Mouse (Mus musculus): ENCODE data around the gene Zfp663.

Gene Zfp663

GRCm38 (mm10) chr2:165371066-165371465 is 2.5 kb upstream of the Zfp663 start:
- in situ Hi-C loops (cut with MboI; ENCODE audit: unreplicated experiment in 2 of 2), result no loop called here

DNA sequence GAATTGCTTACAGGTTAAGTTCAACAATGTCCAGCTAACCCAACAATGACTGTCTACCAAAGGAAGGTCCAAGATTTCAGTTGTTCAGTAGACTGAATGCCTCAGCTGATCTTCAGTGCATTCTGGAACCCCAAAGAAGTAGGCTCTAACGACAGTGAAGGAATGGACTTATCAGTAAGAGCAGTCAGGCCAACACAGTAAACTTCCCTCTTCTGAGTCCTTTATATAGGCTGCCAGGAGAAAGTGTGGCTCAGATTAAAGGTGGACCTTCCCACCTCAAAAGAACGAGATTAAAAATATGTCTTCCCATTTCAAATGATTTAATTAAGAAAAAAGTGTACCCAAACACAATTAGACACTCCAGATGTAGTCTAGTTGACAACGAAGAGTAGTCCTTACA is 1.8 kb upstream of the Zfp663 start:
- in situ Hi-C loops (cut with MboI; ENCODE audit: unreplicated experiment in 2 of 2), result no loop called here

GRCm38 (mm10) chr2:165367868-165368439 is 575 bp downstream of the Zfp663 start:
- in situ Hi-C loops (cut with MboI; ENCODE audit: unreplicated experiment in 2 of 2), result no loop called here

- in situ Hi-C loops (cut with MboI; ENCODE audit: unreplicated experiment in 2 of 2), result no loop called here
Observed at GRCm38 (mm10) chr2:165367047-165367520, 1.4 kb downstream of the Zfp663 start.

DNA sequence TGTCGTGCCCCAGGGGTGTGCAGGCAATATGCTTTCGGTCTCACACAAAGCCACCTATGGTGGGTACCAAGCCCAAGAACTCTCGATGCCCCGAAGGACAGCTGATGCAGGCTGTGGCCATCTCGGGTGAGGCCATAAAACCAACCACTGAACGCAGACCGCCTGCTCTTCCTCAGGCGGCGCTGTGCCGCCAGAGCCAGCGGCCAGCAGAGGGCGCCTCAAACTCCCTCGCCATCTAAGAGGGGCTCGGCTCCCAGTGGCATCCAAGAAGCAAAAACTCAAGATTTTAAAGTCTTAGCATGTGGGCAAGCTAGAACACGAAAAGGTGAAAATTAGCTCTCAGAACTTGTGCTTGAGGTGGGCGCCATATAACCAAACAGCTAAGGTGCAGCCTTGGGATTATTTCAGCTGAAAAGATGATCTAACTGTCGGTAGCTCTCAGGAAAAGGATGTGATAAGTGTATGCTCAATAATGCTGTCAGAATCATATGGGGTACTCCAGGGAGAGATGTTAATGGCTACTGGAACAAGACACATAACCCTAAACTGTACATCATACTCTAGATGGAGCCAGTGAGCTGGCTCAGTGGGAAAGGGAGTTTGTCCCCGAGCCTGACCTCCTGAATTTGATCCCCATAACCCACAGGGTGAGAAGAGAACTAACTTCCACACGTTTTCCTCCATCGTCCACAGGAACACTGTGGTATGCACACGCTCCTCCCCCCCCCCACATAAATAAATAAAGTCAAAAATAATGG is 4.0 kb downstream of the Zfp663 start:
- in situ Hi-C loops (cut with MboI; ENCODE audit: unreplicated experiment in 2 of 2), result no loop called here

DNA sequence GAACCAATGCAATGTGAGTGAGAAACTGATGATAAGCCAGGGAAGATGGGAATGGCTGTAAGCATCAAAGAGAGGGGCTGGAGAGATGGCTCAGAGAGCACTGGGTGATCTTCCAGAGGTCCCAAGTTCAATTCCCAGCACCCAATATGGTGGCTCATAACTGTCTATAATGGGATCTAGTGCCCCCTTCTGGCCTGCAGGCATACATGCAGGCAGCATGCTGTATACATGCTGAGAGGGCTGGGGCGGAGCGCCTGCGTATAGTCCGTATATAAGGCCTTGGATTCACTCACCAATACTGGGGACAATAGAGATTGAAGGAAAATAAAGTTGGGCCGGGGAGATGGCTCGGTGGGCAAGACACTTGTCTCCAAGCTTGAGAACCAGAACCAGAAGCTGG is 5.2 kb downstream of the Zfp663 start:
- in situ Hi-C loops (cut with MboI; ENCODE audit: unreplicated experiment in 2 of 2), result no loop called here

GRCm38 (mm10) chr2:165360861-165361260 is 7.7 kb downstream of the Zfp663 start:
- in situ Hi-C loops (cut with MboI; ENCODE audit: unreplicated experiment in 2 of 2), result no loop called here

DNA sequence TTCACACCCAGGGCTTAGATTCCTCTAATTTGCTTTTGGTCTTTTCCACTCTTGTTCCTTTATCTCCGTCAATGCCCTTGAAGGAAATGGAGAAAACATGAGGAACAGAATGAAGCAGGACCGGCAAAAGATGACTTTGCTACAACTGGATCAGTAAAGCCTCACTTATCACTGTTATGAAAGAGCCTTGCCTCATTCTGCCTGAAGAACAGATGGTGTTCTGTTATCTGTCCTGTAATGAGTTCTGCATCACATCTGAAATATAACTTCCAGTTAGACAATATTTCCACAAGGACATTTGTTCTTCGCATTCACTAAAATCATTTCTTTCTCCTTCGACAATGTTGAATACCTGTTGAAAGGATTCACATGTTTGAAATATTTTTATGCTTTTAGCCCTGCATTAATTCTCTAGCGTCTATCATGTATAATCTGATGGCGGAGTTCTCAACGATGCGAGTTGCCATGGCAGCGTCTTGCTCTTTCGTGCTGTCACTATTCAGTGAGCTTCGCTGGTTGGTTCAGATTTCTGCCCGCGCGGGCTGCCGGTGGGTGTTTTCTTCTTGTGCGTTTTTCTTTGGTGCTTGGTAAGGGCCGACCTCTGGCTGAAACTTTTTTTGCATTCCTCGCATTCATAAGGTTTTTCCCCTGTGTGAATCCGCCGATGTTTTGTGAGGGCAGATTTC is 16.6 kb downstream of the Zfp663 start:
- in situ Hi-C loops (cut with MboI; ENCODE audit: unreplicated experiment in 2 of 2), result no loop called here

- in situ Hi-C loops (cut with MboI; ENCODE audit: unreplicated experiment in 2 of 2), result no loop called here
Observed at GRCm38 (mm10) chr2:165349466-165349865, 19.1 kb downstream of the Zfp663 start.

- in situ Hi-C loops (cut with MboI; ENCODE audit: unreplicated experiment in 2 of 2), result no loop called here
Observed at GRCm38 (mm10) chr2:165346180-165346579, 22.3 kb downstream of the Zfp663 start.

DNA sequence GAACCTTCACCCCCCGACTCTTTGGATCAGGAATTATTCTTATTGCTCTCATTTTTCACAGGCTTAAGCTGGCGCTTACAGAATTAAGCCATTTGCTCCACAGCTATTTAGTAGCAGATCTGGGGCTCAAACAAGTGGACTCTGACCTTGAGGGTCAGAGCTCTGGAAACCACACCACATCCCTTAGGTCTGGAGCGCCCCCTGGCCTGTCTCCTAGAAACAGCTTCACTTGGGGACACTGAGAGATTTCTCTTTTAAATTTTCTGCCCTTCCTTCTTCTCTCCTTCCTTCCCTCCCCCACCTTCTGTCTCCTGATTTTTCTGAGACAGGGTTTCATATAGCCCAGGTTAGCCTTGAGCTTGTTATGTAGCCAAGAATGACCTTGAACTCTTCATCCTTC is 31.3 kb downstream of the Zfp663 start:
- in situ Hi-C loops (cut with MboI; ENCODE audit: unreplicated experiment in 2 of 2), result loop anchor here in 1 of 2 experiments (5.0 to 10.0 kb wide), 2 partner anchors 260 to 372 kb away; partner anchors contain the start of gene Slc12a5

DNA sequence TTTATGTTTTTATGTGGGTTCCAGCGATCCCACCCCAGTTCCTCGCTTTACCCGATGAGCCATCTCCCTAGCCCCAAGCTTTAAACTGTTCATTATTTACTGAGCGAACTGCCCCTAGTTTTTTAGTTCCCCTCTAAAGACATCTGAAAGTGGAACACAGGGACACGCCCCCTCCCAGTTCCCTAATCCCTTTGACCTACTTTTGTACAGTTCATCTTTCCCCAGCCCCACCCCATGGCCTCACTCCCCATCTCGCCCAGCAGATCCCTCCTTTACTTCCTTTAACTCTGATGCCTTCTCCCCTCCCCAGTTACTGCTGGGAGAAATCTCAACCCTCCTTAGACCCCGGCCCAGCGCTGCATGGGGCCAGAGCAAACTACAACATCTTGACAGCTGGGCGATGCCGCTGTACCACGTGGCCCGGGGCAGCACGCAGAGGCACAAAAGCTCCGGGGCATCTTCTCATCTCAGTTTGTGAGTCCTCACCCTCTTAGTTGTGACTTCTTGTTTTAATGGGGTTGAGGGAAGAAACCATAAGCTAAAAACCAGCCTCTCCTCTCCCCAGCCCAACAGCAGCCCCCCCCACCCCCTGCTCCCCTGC is 35.8 kb downstream of the Zfp663 start:
- in situ Hi-C loops (cut with MboI; ENCODE audit: unreplicated experiment in 2 of 2), result loop anchor here in 1 of 2 experiments (10.0 kb wide), 1 partner anchor 368 kb away; the partner anchor contains the start of gene Slc12a5

DNA sequence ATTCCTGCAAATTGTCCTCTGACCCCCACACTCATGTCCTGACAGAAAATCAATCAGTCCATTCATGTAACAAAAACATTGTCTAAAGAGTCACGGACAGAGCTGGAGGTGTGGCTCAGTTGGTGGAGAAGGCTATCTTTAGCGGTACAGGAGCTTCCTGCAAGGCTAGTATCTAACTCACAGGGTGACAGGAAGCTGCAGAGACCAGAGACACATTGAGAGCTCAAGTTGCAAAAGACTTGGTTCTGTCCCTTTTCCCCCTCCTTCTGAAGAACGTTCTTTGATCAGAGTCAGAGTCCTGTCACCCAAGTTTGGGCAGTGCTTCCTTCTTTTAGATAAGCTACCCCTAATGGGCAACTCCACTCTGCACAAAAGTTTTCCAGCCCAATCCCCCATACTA is 38.8 kb downstream of the Zfp663 start:
- in situ Hi-C loops (cut with MboI; ENCODE audit: unreplicated experiment in 2 of 2), result loop anchor here in 1 of 2 experiments (10.0 kb wide), 1 partner anchor 365 kb away; the partner anchor contains the start of gene Slc12a5

- in situ Hi-C loops (cut with MboI; ENCODE audit: unreplicated experiment in 2 of 2), result no loop called here
Observed at GRCm38 (mm10) chr2:165328746-165329145, 39.8 kb downstream of the Zfp663 start.

- in situ Hi-C loops (cut with MboI; ENCODE audit: unreplicated experiment in 2 of 2), result no loop called here
Observed at GRCm38 (mm10) chr2:165327386-165327785, 41.1 kb downstream of the Zfp663 start.

- in situ Hi-C loops (cut with MboI; ENCODE audit: unreplicated experiment in 2 of 2), result no loop called here
Observed at GRCm38 (mm10) chr2:165326304-165327190, 42.0 kb downstream of the Zfp663 start, which contains the start of gene Elmo2. Gene Elmo2, minus strand, starts transcription at chr2:165326479.

- in situ Hi-C loops (cut with MboI; ENCODE audit: unreplicated experiment in 2 of 2), result no loop called here
Observed at GRCm38 (mm10) chr2:165325521-165326303, 42.8 kb downstream of the Zfp663 start.

- in situ Hi-C loops (cut with MboI; ENCODE audit: unreplicated experiment in 2 of 2), result no loop called here
Observed at GRCm38 (mm10) chr2:165323928-165324327, 44.6 kb downstream of the Zfp663 start.

GRCm38 (mm10) chr2:165323484-165323883 is 45.0 kb downstream of the Zfp663 start:
- in situ Hi-C loops (cut with MboI; ENCODE audit: unreplicated experiment in 2 of 2), result no loop called here
